Mouse (Mus musculus) MEL (cell line): Measurements from ENCODE around the gene Dus2. TPM values are rescaled to one million over a fixed set of nuclear protein-coding genes. Genes with fewer than 3 reads are reported as not detected.

ENCODE experiments used
- DNase-seq: peaks from one replicate; pipeline ENCODE4 v3.0.0; 2011; ENCODE audit warnings: low read depth, low spot score
- H3K27ac ChIP-seq: 2 replicates; pipeline ENCODE4 v1.5.1; 2012; ENCODE audit warnings: low read depth, mild to moderate bottlenecking, control low read depth, low read length, moderate library complexity; ENCODE audit not compliant: control insufficient read depth
- H3K27me3 ChIP-seq, 2 experiments: fragments of 150-350 bp in 1 of 2; sonication (generic) in 1 of 2; 2 replicates each; pipeline ENCODE4 v1.6.1; 2012; ENCODE audit warnings: low read length in 2 of 2, mild to moderate bottlenecking in 2 of 2, improper control_type of control experiment in 1 of 2, moderate library complexity in 1 of 2; ENCODE audit not compliant: insufficient read depth in 2 of 2, control insufficient read depth in 1 of 2
- H3K36me3 ChIP-seq, 2 experiments: 2 replicates each; pipeline ENCODE4 v1.6.1; 2012 to 2014; ENCODE audit warnings: low read length in 2 of 2, improper control_type of control experiment in 1 of 2, inconsistent platforms in 1 of 2, mild to moderate bottlenecking in 1 of 2; ENCODE audit not compliant: insufficient read depth in 2 of 2, control insufficient read depth in 1 of 2
- H3K4me1 ChIP-seq, 2 experiments: fragments of 150-350 bp in 1 of 2; sonication (generic) in 1 of 2; 2 replicates each; pipeline ENCODE4 v1.6.1; 2012; ENCODE audit warnings: low read length in 2 of 2, improper control_type of control experiment in 1 of 2, mild to moderate bottlenecking in 1 of 2; ENCODE audit not compliant: insufficient read depth in 2 of 2, control insufficient read depth in 1 of 2
- H3K4me3 ChIP-seq, 2 experiments: fragments of 150-350 bp in 1 of 2; sonication (generic) in 1 of 2; 2 replicates each; pipeline ENCODE4 v1.5.1; 2012; ENCODE audit warnings: low read depth in 2 of 2, low read length in 2 of 2, mild to moderate bottlenecking in 2 of 2, moderate library complexity in 2 of 2, control low read depth in 1 of 2, improper control_type of control experiment in 1 of 2; ENCODE audit not compliant: control insufficient read depth in 1 of 2, insufficient read depth in 1 of 2
- H3K79me2 ChIP-seq: 2 replicates; pipeline ENCODE4 v1.6.1; 2012; ENCODE audit warnings: mild to moderate bottlenecking, low read length, moderate library complexity; ENCODE audit not compliant: control insufficient read depth, poor library complexity, insufficient read depth
- H3K9ac ChIP-seq: 2 replicates; pipeline ENCODE4 v1.6.1; 2012; ENCODE audit warnings: low read depth, mild to moderate bottlenecking, control low read depth, low read length, moderate library complexity; ENCODE audit not compliant: control insufficient read depth, poor library complexity, severe bottlenecking
- H3K9me3 ChIP-seq: fragments of 150-350 bp; sonication (generic); replicated peaks from 2 replicates; pipeline ENCODE4 v1.6.1; 2012; ENCODE audit warnings: mild to moderate bottlenecking, low read length, improper control_type of control experiment, moderate library complexity; ENCODE audit not compliant: insufficient read depth
- BHLHE40 ChIP-seq: IDR thresholded peaks from 2 replicates; pipeline ENCODE4 v1.6.1; 2012; ENCODE audit warnings: low read depth, mild to moderate bottlenecking, inconsistent platforms, low read length, improper control_type of control experiment, borderline replicate concordance
- CHD1 ChIP-seq: IDR thresholded peaks from 2 replicates; pipeline ENCODE4 v1.6.1; 2012; ENCODE audit warnings: low read depth, mild to moderate bottlenecking, inconsistent platforms, low read length, improper control_type of control experiment
- ELF1 ChIP-seq: IDR thresholded peaks from 2 replicates; pipeline ENCODE4 v1.6.1; 2014; ENCODE audit warnings: low read depth, mild to moderate bottlenecking, inconsistent platforms, low read length, improper control_type of control experiment, moderate library complexity
- EP300 ChIP-seq, 2 experiments: IDR thresholded peaks; 2 replicates each; pipeline ENCODE4 v1.6.1; 2011; ENCODE audit warnings: improper control_type of control experiment in 2 of 2, low read length in 2 of 2, low read depth in 1 of 2, mild to moderate bottlenecking in 1 of 2
- ETS1 ChIP-seq: IDR thresholded peaks from 2 replicates; pipeline ENCODE4 v1.6.1; 2012; ENCODE audit warnings: low read depth, mild to moderate bottlenecking, inconsistent platforms, low read length, improper control_type of control experiment, moderate library complexity
- GABPA ChIP-seq: IDR thresholded peaks from 2 replicates; pipeline ENCODE4 v1.6.1; 2012; ENCODE audit warnings: low read depth, mild to moderate bottlenecking, inconsistent platforms, low read length, improper control_type of control experiment, moderate library complexity
- GATA1 ChIP-seq: IDR thresholded peaks from 2 replicates; pipeline ENCODE4 v1.6.1; 2011; ENCODE audit warnings: low read depth, low read length, improper control_type of control experiment
- HCFC1 ChIP-seq: IDR thresholded peaks from 2 replicates; pipeline ENCODE4 v1.6.1; 2012; ENCODE audit warnings: low read depth, mild to moderate bottlenecking, inconsistent platforms, low read length, improper control_type of control experiment, moderate library complexity
- JUND ChIP-seq: IDR thresholded peaks from 2 replicates; pipeline ENCODE4 v1.6.1; 2011; ENCODE audit warnings: low read depth, mild to moderate bottlenecking, improper control_type of control experiment, low read length
- KAT2A ChIP-seq: conservative IDR thresholded peaks from 2 replicates; pipeline ENCODE4 v1.6.1; 2012; ENCODE audit warnings: low read depth, low read length, improper control_type of control experiment, inconsistent platforms
- MAZ ChIP-seq: IDR thresholded peaks from 2 replicates; pipeline ENCODE4 v1.6.1; 2012; ENCODE audit warnings: low read depth, mild to moderate bottlenecking, inconsistent platforms, low read length, improper control_type of control experiment
- MEF2A ChIP-seq: IDR thresholded peaks from 2 replicates; pipeline ENCODE4 v1.6.1; 2014; ENCODE audit warnings: low read depth, mild to moderate bottlenecking, inconsistent platforms, low read length, improper control_type of control experiment; ENCODE audit not compliant: poor library complexity, insufficient replicate concordance, severe bottlenecking; ENCODE audit errors: extremely low read depth
- MXI1 ChIP-seq: IDR thresholded peaks from 2 replicates; pipeline ENCODE4 v1.6.1; 2011; ENCODE audit warnings: mild to moderate bottlenecking, low read depth, low read length, improper control_type of control experiment
- NELFE ChIP-seq: IDR thresholded peaks from 2 replicates; pipeline ENCODE4 v1.6.1; 2011; ENCODE audit warnings: low read depth, low read length, improper control_type of control experiment
- NRF1 ChIP-seq: IDR thresholded peaks from 2 replicates; pipeline ENCODE4 v1.6.1; 2014; ENCODE audit warnings: low read depth, mild to moderate bottlenecking, inconsistent platforms, low read length, improper control_type of control experiment, moderate library complexity; ENCODE audit not compliant: poor library complexity, insufficient read depth, severe bottlenecking
- POLR2A ChIP-seq, 2 experiments: IDR thresholded peaks; 2 replicates each; pipeline ENCODE4 v1.6.1; 2011 to 2012; ENCODE audit warnings: low read length in 2 of 2, mild to moderate bottlenecking in 2 of 2, control low read depth in 1 of 2, improper control_type of control experiment in 1 of 2, low read depth in 1 of 2, moderate library complexity in 1 of 2; ENCODE audit not compliant: control insufficient read depth in 1 of 2, insufficient read depth in 1 of 2, poor library complexity in 1 of 2
- POLR2AphosphoS2 ChIP-seq: IDR thresholded peaks from 2 replicates; pipeline ENCODE4 v1.6.1; 2011; ENCODE audit warnings: low read length, improper control_type of control experiment
- POLR2AphosphoS5 ChIP-seq: IDR thresholded peaks from 2 replicates; pipeline ENCODE4 v1.6.1; 2012; ENCODE audit warnings: low read depth, borderline replicate concordance, mild to moderate bottlenecking, inconsistent platforms, low read length, moderate library complexity, mixed read lengths
- RCOR1 ChIP-seq: IDR thresholded peaks from 2 replicates; pipeline ENCODE4 v1.6.1; 2012; ENCODE audit warnings: low read depth, mild to moderate bottlenecking, inconsistent platforms, low read length, improper control_type of control experiment
- SIN3A ChIP-seq: IDR thresholded peaks from 2 replicates; pipeline ENCODE4 v1.6.1; 2012; ENCODE audit warnings: low read length, improper control_type of control experiment, inconsistent platforms
- SMC3 ChIP-seq: IDR thresholded peaks from 2 replicates; pipeline ENCODE4 v1.6.1; 2011; ENCODE audit warnings: low read depth, low read length, improper control_type of control experiment
- TAL1 ChIP-seq: IDR thresholded peaks from 2 replicates; pipeline ENCODE4 v1.6.1; 2012; ENCODE audit warnings: mild to moderate bottlenecking, inconsistent platforms, low read length, moderate library complexity, mixed read lengths
- TBP ChIP-seq: IDR thresholded peaks from 2 replicates; pipeline ENCODE4 v1.8.0; 2011; ENCODE audit warnings: low read depth, low read length, improper control_type of control experiment
- UBTF ChIP-seq: IDR thresholded peaks from 2 replicates; pipeline ENCODE4 v1.6.1; 2012; ENCODE audit warnings: low read depth, mild to moderate bottlenecking, inconsistent platforms, low read length, improper control_type of control experiment, moderate library complexity, borderline replicate concordance; ENCODE audit not compliant: insufficient read depth
- USF2 ChIP-seq, 2 experiments: IDR thresholded peaks; 2 replicates each; pipeline ENCODE4 v1.6.1; 2011 to 2012; ENCODE audit warnings: improper control_type of control experiment in 2 of 2, low read length in 2 of 2, borderline replicate concordance in 1 of 2, inconsistent platforms in 1 of 2, low read depth in 1 of 2, mild to moderate bottlenecking in 1 of 2; ENCODE audit not compliant: insufficient read depth in 1 of 2
- ZC3H11A ChIP-seq: IDR thresholded peaks from 2 replicates; pipeline ENCODE4 v1.6.1; 2012; ENCODE audit warnings: low read depth, mild to moderate bottlenecking, inconsistent platforms, low read length, improper control_type of control experiment
- ZMIZ1 ChIP-seq: IDR thresholded peaks from 2 replicates; pipeline ENCODE4 v1.6.1; 2012; ENCODE audit warnings: low read depth, mild to moderate bottlenecking, inconsistent platforms, low read length, improper control_type of control experiment, moderate library complexity
- ZNF384 ChIP-seq: IDR thresholded peaks from 2 replicates; pipeline ENCODE4 v1.6.1; 2012; ENCODE audit warnings: low read depth, mild to moderate bottlenecking, inconsistent platforms, low read length, improper control_type of control experiment
- polyA plus RNA-seq, 2 experiments: library from polyadenylated mRNA; stranded (reverse) in 1 of 2; unstranded in 1 of 2; fragments of >175 nt in 1 of 2; fragments of >200 nt in 1 of 2; gene quantifications; 2 replicates each; pipeline versions ENCODE4 v1.2.1 to v1.2.4; 2012; ENCODE audit warnings: low replicate concordance in 2 of 2, low read depth in 1 of 2; ENCODE audit not compliant: insufficient read length in 2 of 2, insufficient read depth in 1 of 2, missing spikeins in 1 of 2
- total RNA-seq: library from RNA; depleted of rRNA; stranded (reverse); fragments of 300-350 nt; gene quantifications from 2 replicates; pipeline ENCODE4 v1.2.3, GENCODE M21; 2012

Dus2 gene
- total and polyA plus RNA-seq, 3 experiments, result 9.2 to 11.9 TPM; not detected in 1

- TF ChIP-seq UBTF, result 0 out of 2 replicates have a peak, but pooled peaks have one; percentile 67
- no peak for TF ChIP-seq ZNF384
- TF ChIP-seq EP300 (IDR thresholded peaks at IDR 0.05; ENCODE audit: low read depth in 1 of 2, low read length in 2 of 2), result no peak
- TF ChIP-seq KAT2A, result peak; percentile 77
- peak; percentile 80 to 91; a peak in 3 of 4 replicates for TF ChIP-seq USF2 (IDR thresholded peaks at IDR 0.05; ENCODE audit: borderline replicate concordance in 1 of 2, insufficient read depth in 1 of 2, low read depth in 1 of 2, low read length in 2 of 2)
- peak; percentile 89 for TF ChIP-seq BHLHE40
- peak; percentile 95 for TF ChIP-seq ELF1
- no peak for TF ChIP-seq JUND
- no peak for TF ChIP-seq NRF1
- TF ChIP-seq GATA1, result no peak
- no peak for TF ChIP-seq CHD1
- TF ChIP-seq POLR2AphosphoS5, result no peak; the same call in 1 of the 2 replicates
Observed at GRCm38 (mm10) chr8:106058731-106059612, 67.8 kb downstream of the Dus2 start, which contains the start of gene Nfatc3 (continued).

- H3K9me3 ChIP-seq, result no peaks in the 10 kb centered on the region
- H3K4me3 ChIP-seq, result peak overlapping the region; percentile 90 to 98
- H3K27me3 ChIP-seq, result no peaks in the 10 kb centered on the region
- H3K4me1 ChIP-seq, result peaks cover 12 to 18% of the 10 kb centered on the region in 2 experiments
- DNase-seq, result peak; percentile 77
- peak overlapping the region; percentile 68 for H3K27ac ChIP-seq
- peak overlapping the region; percentile 92 for H3K9ac ChIP-seq
- H3K36me3 ChIP-seq, result peaks cover 0 to 41% of the 10 kb centered on the region in 2 experiments; a peak in 2 of 4 replicates
- H3K79me2 ChIP-seq, result peaks cover 42% of the 10 kb centered on the region
- 0 out of 2 replicates have a peak, but pooled peaks have one; percentile 35 for TF ChIP-seq MAZ
- no peak for TF ChIP-seq ETS1
- TF ChIP-seq POLR2AphosphoS2, result no peak
- TF ChIP-seq NRF1, result no peak
- no peak for TF ChIP-seq POLR2AphosphoS5
- TF ChIP-seq ZNF384, result no peak
- peak; percentile 12; the same call in 1 of the 2 replicates for TF ChIP-seq NELFE
- TF ChIP-seq POLR2A (IDR thresholded peaks at IDR 0.05; ENCODE audit: control insufficient read depth in 1 of 2, insufficient read depth in 1 of 2, low read depth in 1 of 2, low read length in 2 of 2, poor library complexity in 1 of 2), result peak in 1 of 2 experiments; percentile 67; a peak in 2 of 4 replicates
- TF ChIP-seq UBTF, result peak; percentile 92; the same call in 1 of the 2 replicates
- TF ChIP-seq RCOR1, result no peak; the same call in 1 of the 2 replicates
- no peak for TF ChIP-seq MEF2A
- TF ChIP-seq TBP, result no peak
- TF ChIP-seq SIN3A, result peak; percentile 42; the same call in 1 of the 2 replicates
- TF ChIP-seq HCFC1, result no peak; the same call in 1 of the 2 replicates
- no peak for TF ChIP-seq GABPA
- TF ChIP-seq TAL1, result no peak
- peak; percentile 69 for TF ChIP-seq MXI1
- no peak for TF ChIP-seq JUND
- no peak for TF ChIP-seq BHLHE40
- peak; percentile 34; the same call in 1 of the 2 replicates for TF ChIP-seq ZMIZ1
- no peak for TF ChIP-seq EP300 (IDR thresholded peaks at IDR 0.05; ENCODE audit: low read depth in 1 of 2, low read length in 2 of 2)
- TF ChIP-seq SMC3, result no peak
- no peak for TF ChIP-seq ZC3H11A
- TF ChIP-seq KAT2A, result no peak
Observed at GRCm38 (mm10) chr8:106059613-106060371, 68.7 kb downstream of the Dus2 start.
